ENCODE assay signal across 10 mouse cellular contexts in the genomic region with DNA sequence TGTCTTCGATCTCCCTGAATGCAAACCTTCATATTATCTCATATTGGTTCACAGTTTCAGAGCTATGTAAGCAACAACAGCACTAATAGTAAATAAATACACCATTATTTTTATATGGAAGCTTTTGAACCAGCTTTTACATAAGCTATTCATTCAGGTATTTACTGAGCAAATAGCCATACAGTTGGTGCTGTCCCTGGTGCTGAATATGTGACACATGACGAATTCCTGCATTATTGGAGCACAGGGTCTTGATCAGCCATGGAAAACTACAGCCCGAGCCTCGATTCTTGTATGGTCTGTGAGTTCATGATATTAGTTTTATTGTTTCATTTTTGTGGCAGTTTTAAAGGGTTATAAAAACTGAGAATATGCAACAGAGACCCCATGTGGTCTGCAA.
A peak's percentile ranks its signal among the peaks of the same experiment; 100 is the strongest.
DNase-seq lines count a peak whose midpoint lies in the region; ATAC-seq and TF ChIP-seq lines count a peak whose summit lies in the region.
"Had no signal": no experiment of that assay in that cellular context is flagged by ENCODE, and none has a peak within 500 bp of the region (broad histone marks: within the 10 kb centered on the region; RNA-seq: fewer than 3 reads in every experiment).

No protein-coding gene starts in this region.

- no peaks in the 10 kb centered on the region for H3K4me1 ChIP-seq in forebrain, embryonic 11.5 days (replicated peaks; ENCODE audit: control insufficient read depth, insufficient read depth, low read length)
- no peaks in the 10 kb centered on the region for H3K4me1 ChIP-seq in forebrain, embryonic 16.5 days (replicated peaks; ENCODE audit: control insufficient read depth, insufficient read depth, low read length)
- no peaks in the 10 kb centered on the region for H3K4me1 ChIP-seq in midbrain, embryonic 14.5 days (ENCODE audit: control insufficient read depth, insufficient read depth, low read length)
- H3K4me1 ChIP-seq in midbrain, embryonic 13.5 days (replicated peaks), result no peaks in the 10 kb centered on the region
- H3K4me1 ChIP-seq: heart, embryonic 13.5 days; lung, embryonic 15.5 days had no signal

- WGBS in forebrain, embryonic 11.5 days, result 68% methylated on average over 4 of the region's 4 CpGs
- WGBS in forebrain, embryonic 16.5 days, result 54% methylated on average over 4 of the region's 4 CpGs
- 64% methylated on average over 4 of the region's 4 CpGs for WGBS in midbrain, embryonic 14.5 days
- WGBS in midbrain, embryonic 13.5 days, result 72% methylated on average over 4 of the region's 4 CpGs

- no peak for TF ChIP-seq CTCF in layer of hippocampus, adult 2 months (conservative IDR thresholded peaks at IDR 0.05)

- H3K9me3 ChIP-seq in forebrain, embryonic 11.5 days (ENCODE audit: control insufficient read depth, low read length), result no peaks in the 10 kb centered on the region
- H3K9me3 ChIP-seq in forebrain, embryonic 16.5 days (ENCODE audit: control insufficient read depth, low read length), result no peaks in the 10 kb centered on the region
- H3K9me3 ChIP-seq in midbrain, embryonic 14.5 days (ENCODE audit: control insufficient read depth, low read length), result no peaks in the 10 kb centered on the region
- H3K9me3 ChIP-seq in midbrain, embryonic 13.5 days, result no peaks in the 10 kb centered on the region
- H3K9me3 ChIP-seq: heart, embryonic 13.5 days; lung, embryonic 15.5 days had no signal

- peak; percentile 72 for DNase-seq in forebrain, embryonic 11.5 days (ENCODE audit: low spot score)
- DNase-seq in midbrain, embryonic 14.5 days, result peak; percentile 58
- DNase-seq in embryo, embryonic 9.5 days (ENCODE audit: extremely low spot score), result peak; percentile 57
- peak; percentile 68 for DNase-seq in retina, postnatal 1 day
- DNase-seq in layer of hippocampus, adult 2 months (ENCODE audit: low spot score in 2 of 2), result no peak
- no peak for DNase-seq in left cerebral cortex, adult 8-10 months (ENCODE audit: low spot score in 2 of 2)

- no peaks in the 10 kb centered on the region for H3K36me3 ChIP-seq in forebrain, embryonic 11.5 days (ENCODE audit: control insufficient read depth, insufficient read depth, low read length)
- no peaks in the 10 kb centered on the region for H3K36me3 ChIP-seq in forebrain, embryonic 16.5 days (ENCODE audit: control insufficient read depth, insufficient read depth)
- no peaks in the 10 kb centered on the region for H3K36me3 ChIP-seq in midbrain, embryonic 14.5 days (ENCODE audit: control insufficient read depth, insufficient read depth, low read length)
- H3K36me3 ChIP-seq in midbrain, embryonic 13.5 days, result no peaks in the 10 kb centered on the region
- H3K36me3 ChIP-seq: heart, embryonic 13.5 days; lung, embryonic 15.5 days had no signal

- no peak overlapping the region for H3K9ac ChIP-seq in forebrain, embryonic 11.5 days (ENCODE audit: low read length)
- H3K9ac ChIP-seq in forebrain, embryonic 16.5 days (replicated peaks; ENCODE audit: low read depth, low read length), result no peak overlapping the region
- H3K9ac ChIP-seq in midbrain, embryonic 14.5 days (replicated peaks; ENCODE audit: low read length), result no peak overlapping the region
- H3K9ac ChIP-seq in midbrain, embryonic 13.5 days (replicated peaks), result no peak overlapping the region
- H3K9ac ChIP-seq: heart, embryonic 13.5 days; lung, embryonic 15.5 days had no signal

- H3K4me2 ChIP-seq in forebrain, embryonic 11.5 days (ENCODE audit: low read depth, low read length, severe bottlenecking), result no peak overlapping the region
- H3K4me2 ChIP-seq in forebrain, embryonic 16.5 days (ENCODE audit: low read length), result no peak overlapping the region
- no peak overlapping the region for H3K4me2 ChIP-seq in midbrain, embryonic 14.5 days (ENCODE audit: low read length)
- no peak overlapping the region for H3K4me2 ChIP-seq in midbrain, embryonic 13.5 days (replicated peaks)
- H3K4me2 ChIP-seq: heart, embryonic 13.5 days; lung, embryonic 15.5 days had no signal

- no peak for ATAC-seq in forebrain, embryonic 11.5 days (replicated peaks; ENCODE audit: low FRiP score)
- no peak for ATAC-seq in forebrain, embryonic 16.5 days
- ATAC-seq in midbrain, embryonic 14.5 days (ENCODE audit: low FRiP score, low TSS enrichment), result no peak
- ATAC-seq in midbrain, embryonic 13.5 days, result no peak

- no peak overlapping the region for H3K4me3 ChIP-seq in forebrain, embryonic 11.5 days (ENCODE audit: low read depth, low read length)
- H3K4me3 ChIP-seq in forebrain, embryonic 16.5 days (replicated peaks; ENCODE audit: low read length), result no peak overlapping the region
- H3K4me3 ChIP-seq in midbrain, embryonic 14.5 days (replicated peaks; ENCODE audit: low read depth, low read length), result no peak overlapping the region
- no peak overlapping the region for H3K4me3 ChIP-seq in midbrain, embryonic 13.5 days (replicated peaks)
- no peak overlapping the region for H3K4me3 ChIP-seq in layer of hippocampus, adult 2 months
- H3K4me3 ChIP-seq: heart, embryonic 13.5 days; lung, embryonic 15.5 days had no signal

- no peaks in the 10 kb centered on the region for H3K27me3 ChIP-seq in forebrain, embryonic 11.5 days (ENCODE audit: control insufficient read depth, insufficient read depth, low read length)
- no peaks in the 10 kb centered on the region for H3K27me3 ChIP-seq in forebrain, embryonic 16.5 days (replicated peaks; ENCODE audit: control insufficient read depth, insufficient read depth, low read length)
- no peaks in the 10 kb centered on the region for H3K27me3 ChIP-seq in midbrain, embryonic 14.5 days (ENCODE audit: control insufficient read depth, insufficient read depth, low read length)
- H3K27me3 ChIP-seq in midbrain, embryonic 13.5 days, result no peaks in the 10 kb centered on the region
- H3K27me3 ChIP-seq: heart, embryonic 13.5 days; lung, embryonic 15.5 days had no signal

- no peak overlapping the region for H3K27ac ChIP-seq in forebrain, embryonic 11.5 days (ENCODE audit: low read depth, low read length)
- no peak overlapping the region for H3K27ac ChIP-seq in forebrain, embryonic 16.5 days (ENCODE audit: low read length)
- H3K27ac ChIP-seq in midbrain, embryonic 14.5 days (replicated peaks; ENCODE audit: low read depth, low read length), result no peak overlapping the region
- H3K27ac ChIP-seq in midbrain, embryonic 13.5 days, result no peak overlapping the region
- no peak overlapping the region for H3K27ac ChIP-seq in layer of hippocampus, adult 2 months
- H3K27ac ChIP-seq: heart, embryonic 13.5 days; lung, embryonic 15.5 days had no signal

Comparison
In these comparisons a context has a peak if more than half of its experiments do, and no peak if none do; other contexts are left out.
1. DNase-seq: peak in forebrain, embryonic 11.5 days (single experiment), midbrain, embryonic 14.5 days (single experiment), embryo, embryonic 9.5 days (single experiment) and retina, postnatal 1 day (single experiment); none in layer of hippocampus, adult 2 months (0 of 2) and left cerebral cortex, adult 8-10 months (0 of 2).